In the genomic region with DNA sequence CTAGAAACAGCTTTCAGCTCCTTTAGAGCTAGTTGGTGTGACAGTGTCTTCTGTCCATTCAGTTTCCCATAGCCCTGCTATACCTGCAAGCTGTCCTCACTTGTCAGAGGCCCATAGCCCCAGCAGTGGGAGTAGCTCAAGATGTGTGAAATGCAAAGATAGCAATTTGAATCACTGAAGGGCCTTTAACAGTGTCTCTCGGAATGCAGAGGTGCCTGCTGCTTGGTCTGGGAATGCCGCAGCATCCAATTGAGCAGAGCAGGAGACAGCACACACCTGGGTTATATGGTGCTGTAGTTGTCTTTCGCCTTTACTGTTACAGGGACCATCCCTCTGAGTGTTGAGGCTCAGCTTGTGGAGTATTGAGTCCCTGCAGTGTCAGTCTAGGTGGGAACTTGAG, we compare ENCODE assay signal across 10 mouse cellular contexts.
DNase-seq lines count a peak whose midpoint lies in the region; ATAC-seq and TF ChIP-seq lines count a peak whose summit lies in the region.
"Had no signal": no experiment of that assay in that cellular context is flagged by ENCODE, and none has a peak within 500 bp of the region (broad histone marks: within the 10 kb centered on the region; RNA-seq: fewer than 3 reads in every experiment).

No protein-coding gene starts in this region.

- TF ChIP-seq CTCF in cerebellum, adult 2 months (IDR thresholded peaks at IDR 0.05; ENCODE audit: borderline replicate concordance, insufficient read depth, low read depth, low read length), result no peak

- H3K9ac ChIP-seq in kidney, embryonic 15.5 days, result no peak overlapping the region
- H3K9ac ChIP-seq in liver, embryonic 12.5 days, result no peak overlapping the region

- no peak overlapping the region for H3K4me3 ChIP-seq in cerebellum, adult 2 months (replicated peaks; ENCODE audit: insufficient read depth, low read depth, low read length)
- H3K4me3 ChIP-seq in kidney, embryonic 15.5 days (replicated peaks), result no peak overlapping the region
- no peak overlapping the region for H3K4me3 ChIP-seq in embryonic facial prominence, embryonic 10.5 days
- no peak overlapping the region for H3K4me3 ChIP-seq in liver, embryonic 12.5 days
- H3K4me3 ChIP-seq: myocyte had no signal

- H3K4me1 ChIP-seq in cerebellum, adult 2 months (ENCODE audit: control insufficient read depth, insufficient read depth, low read length), result peaks cover 41% of the 10 kb centered on the region
- H3K4me1 ChIP-seq in kidney, embryonic 15.5 days, result peaks cover 47% of the 10 kb centered on the region
- H3K4me1 ChIP-seq in embryonic facial prominence, embryonic 10.5 days, result peaks cover 39% of the 10 kb centered on the region
- H3K4me1 ChIP-seq in liver, embryonic 12.5 days, result peaks cover 7% of the 10 kb centered on the region; the same call in 1 of the 2 replicates

- no peak for DNase-seq in cerebellum, adult 2 months
- no peak for DNase-seq in cerebellum, adult 18-20 months
- no peak for DNase-seq in kidney, adult 8-10 months
- no peak for DNase-seq in embryonic facial prominence, embryonic 10.5 days (ENCODE audit: low spot score)
- no peak for DNase-seq in embryo, embryonic 11 days
- DNase-seq: heart, postnatal 4 days had no signal

- no peak overlapping the region for H3K4me2 ChIP-seq in kidney, embryonic 15.5 days
- H3K4me2 ChIP-seq in liver, embryonic 12.5 days, result no peak overlapping the region

- no peak for ATAC-seq in kidney, embryonic 15.5 days (replicated peaks; ENCODE audit: low FRiP score)
- ATAC-seq in liver, embryonic 12.5 days, result no peak
- ATAC-seq in megakaryocyte-erythroid progenitor cell, adult 5-6 weeks (replicated peaks; ENCODE audit: low FRiP score, low TSS enrichment, poor library complexity, severe bottlenecking), result no peak

- 88% methylated on average over 3 of the region's 3 CpGs for WGBS in cerebellum, adult 2 months
- 66% methylated on average over 3 of the region's 3 CpGs for WGBS in kidney, embryonic 15.5 days
- WGBS in embryonic facial prominence, embryonic 10.5 days, result 42% methylated on average over 3 of the region's 3 CpGs
- 63% methylated on average over 3 of the region's 3 CpGs for WGBS in liver, embryonic 12.5 days (ENCODE audit: insufficient replicate concordance)

- no peaks in the 10 kb centered on the region for H3K27me3 ChIP-seq in cerebellum, adult 2 months (ENCODE audit: control insufficient read depth, insufficient read depth, low read length)
- no peaks in the 10 kb centered on the region for H3K27me3 ChIP-seq in kidney, embryonic 15.5 days
- no peaks in the 10 kb centered on the region for H3K27me3 ChIP-seq in embryonic facial prominence, embryonic 10.5 days (replicated peaks; ENCODE audit: low read depth, poor library complexity, severe bottlenecking)
- no peaks in the 10 kb centered on the region for H3K27me3 ChIP-seq in liver, embryonic 12.5 days (replicated peaks)

- TF ChIP-seq POLR2A in cerebellum, adult 2 months (IDR thresholded peaks at IDR 0.05; ENCODE audit: borderline replicate concordance, insufficient read depth, low read length), result no peak

- H3K9me3 ChIP-seq in kidney, embryonic 15.5 days (replicated peaks), result no peaks in the 10 kb centered on the region
- no peaks in the 10 kb centered on the region for H3K9me3 ChIP-seq in embryonic facial prominence, embryonic 10.5 days
- no peaks in the 10 kb centered on the region for H3K9me3 ChIP-seq in liver, embryonic 12.5 days (replicated peaks)

- H3K36me3 ChIP-seq in kidney, embryonic 15.5 days, result peaks cover 71% of the 10 kb centered on the region
- peaks cover 77% of the 10 kb centered on the region for H3K36me3 ChIP-seq in embryonic facial prominence, embryonic 10.5 days (replicated peaks)
- peaks cover 38% of the 10 kb centered on the region for H3K36me3 ChIP-seq in liver, embryonic 12.5 days

- H3K27ac ChIP-seq in cerebellum, adult 2 months (ENCODE audit: insufficient read depth, low read length), result peak overlapping the region; percentile 20; the same call in 1 of the 2 replicates
- H3K27ac ChIP-seq in kidney, embryonic 15.5 days, result peak overlapping the region; percentile 87
- peak overlapping the region; percentile 76 for H3K27ac ChIP-seq in embryonic facial prominence, embryonic 10.5 days (replicated peaks)
- H3K27ac ChIP-seq in liver, embryonic 12.5 days, result peak overlapping the region; percentile 39; the same call in 1 of the 2 replicates

Comparison
In these comparisons a context has a peak if more than half of its experiments do, and no peak if none do; other contexts are left out.
1. H3K27ac ChIP-seq: peak in every context shown above with its lines; median percentile 87 in kidney, embryonic 15.5 days; 76 in embryonic facial prominence, embryonic 10.5 days; 39 in liver, embryonic 12.5 days; 20 in cerebellum, adult 2 months.